ENCODE assay signal across 8 mouse cellular contexts in the genomic region with DNA sequence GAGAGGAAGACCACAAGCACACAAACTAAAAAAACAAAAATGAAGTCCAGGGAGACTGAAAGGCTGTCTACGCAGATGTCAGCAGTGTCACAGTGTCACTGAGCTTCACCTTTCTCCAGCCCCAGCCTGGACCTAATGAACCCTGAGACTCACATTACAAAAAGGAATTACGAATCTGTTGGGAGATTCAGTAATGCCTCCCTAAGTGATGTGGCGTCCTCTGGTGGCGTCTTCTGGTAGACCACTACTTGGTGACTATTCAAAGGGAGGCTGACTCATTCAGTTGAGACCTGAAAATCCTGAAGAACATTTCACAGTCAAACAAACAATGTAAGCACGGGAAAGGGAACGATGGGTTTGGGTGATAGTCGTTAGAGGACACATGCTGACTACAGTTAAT. TPM values are rescaled to one million over a fixed set of nuclear protein-coding genes. Genes with fewer than 3 reads are reported as not detected.
DNase-seq lines count a peak whose midpoint lies in the region; ATAC-seq lines count a peak whose summit lies in the region.

No protein-coding gene starts in this region.

- H3K36me3 ChIP-seq in hindbrain, embryonic 11.5 days (ENCODE audit: control insufficient read depth, insufficient read depth, low read length): no peaks in the 10 kb centered on the region
- no peaks in the 10 kb centered on the region for H3K36me3 ChIP-seq in hindbrain, embryonic 13.5 days

- peaks cover 19% of the 10 kb centered on the region for H3K27me3 ChIP-seq in hindbrain, embryonic 11.5 days (ENCODE audit: control insufficient read depth, insufficient read depth, low read length)
- peaks cover 38% of the 10 kb centered on the region for H3K27me3 ChIP-seq in hindbrain, embryonic 13.5 days

- no peak overlapping the region for H3K27ac ChIP-seq in hindbrain, embryonic 11.5 days (ENCODE audit: low read depth, low read length)
- H3K27ac ChIP-seq in hindbrain, embryonic 13.5 days: no peak overlapping the region

- H3K4me1 ChIP-seq in hindbrain, embryonic 11.5 days (replicated peaks; ENCODE audit: control insufficient read depth, insufficient read depth, low read length): peaks cover 6% of the 10 kb centered on the region; the same call in 1 of the 2 replicates
- peaks cover 15% of the 10 kb centered on the region for H3K4me1 ChIP-seq in hindbrain, embryonic 13.5 days (replicated peaks)

- 8% methylated on average over 7 of the region's 7 CpGs for WGBS in hindbrain, embryonic 11.5 days
- 9% methylated on average over 7 of the region's 7 CpGs for WGBS in hindbrain, embryonic 13.5 days

- no peak overlapping the region for H3K9ac ChIP-seq in hindbrain, embryonic 11.5 days (ENCODE audit: low read depth, low read length)
- no peak overlapping the region for H3K9ac ChIP-seq in hindbrain, embryonic 13.5 days

- no peaks in the 10 kb centered on the region for H3K9me3 ChIP-seq in hindbrain, embryonic 11.5 days (ENCODE audit: control insufficient read depth, low read length)
- H3K9me3 ChIP-seq in hindbrain, embryonic 13.5 days: no peaks in the 10 kb centered on the region

- intact Hi-C loops in left cerebral cortex, postnatal 10 days (cut with DNase I): loop anchor here (10.0 kb wide), 2 partner anchors 113 to 293 kb away; no protein-coding TSS in a partner anchor

- ATAC-seq in hindbrain, embryonic 11.5 days (ENCODE audit: low FRiP score): no peak
- ATAC-seq in hindbrain, embryonic 13.5 days (ENCODE audit: low FRiP score): no peak
- no peak for ATAC-seq in activated CD4-positive, CD25-positive, alpha-beta regulatory T cell, adult 4 months

- DNase-seq in hindbrain, embryonic 11.5 days (ENCODE audit: low spot score): peak; percentile 87
- DNase-seq in R1 (ENCODE audit: low read depth, low spot score): peak; percentile 67
- DNase-seq in embryo, embryonic 10.5 days (ENCODE audit: low spot score): peak; percentile 91
- peak; percentile 87 for DNase-seq in heart, postnatal 4 days
- peak; percentile 74 to 87 for DNase-seq in left cerebral cortex, postnatal 10 days (ENCODE audit: extremely low spot score in 1 of 2, low spot score in 2 of 2)
- DNase-seq in retina, adult 2 months (ENCODE audit: low read depth, low spot score): peak; percentile 40

- no peak overlapping the region for H3K4me3 ChIP-seq in hindbrain, embryonic 11.5 days (ENCODE audit: low read depth, low read length)
- H3K4me3 ChIP-seq in hindbrain, embryonic 13.5 days: no peak overlapping the region

- no peak overlapping the region for H3K4me2 ChIP-seq in hindbrain, embryonic 11.5 days (replicated peaks; ENCODE audit: low read depth, low read length)
- no peak overlapping the region for H3K4me2 ChIP-seq in hindbrain, embryonic 13.5 days

RNA-seq across cellular contexts. Expression of gene Kcnma1, which starts 6.0 kb away (rescaled TPM):
- polyA plus RNA-seq in hindbrain, embryonic 11.5 days (2014; fragmentation: Nextera tagmentation; extraction: Ambion mirVana): 1.4 and 1.8 TPM in 2 replicates
- polyA plus RNA-seq in hindbrain, embryonic 13.5 days (2015; fragmentation: Nextera tagmentation; extraction: Ambion mirVana): 13.8 and 14.3 TPM in 2 replicates
- total RNA-seq in heart, postnatal 4 days (2021): under 1 TPM; 0.43 to 0.48 TPM
- 100 to 1,000 TPM; 152 to 155 TPM for total RNA-seq in left cerebral cortex, postnatal 10 days (2021)
- polyA plus RNA-seq in activated CD4-positive, CD25-positive, alpha-beta regulatory T cell, adult 4 months (2017; shearing (Covaris generic)): not detected

Comparison
In these comparisons a context has a peak if more than half of its experiments do, and no peak if none do; other contexts are left out.
1. DNase-seq: peak in every context shown above with its lines; median percentile 91 in embryo, embryonic 10.5 days; 87 in hindbrain, embryonic 11.5 days; 87 in heart, postnatal 4 days; 80 in left cerebral cortex, postnatal 10 days; 67 in R1; 40 in retina, adult 2 months.